Mouse (Mus musculus) liver, embryonic 16.5 days (tissue): ENCODE data around the gene Ndufb6. TPM values are rescaled to one million over a fixed set of nuclear protein-coding genes. Genes with fewer than 3 reads are reported as not detected.

Source experiments
- ATAC-seq: fragments of 200-750 bp; cut with Nextera tagmentation; 2 replicates; pipeline ENCODE4 v1.8.0; 2017; ENCODE audit warnings: low read depth, mild to moderate bottlenecking, moderate number of reproducible peaks, moderate library complexity
- H3K27ac ChIP-seq: fragments of 300-500 bp; sonication (generic); 2 replicates; pipeline ENCODE4 v1.5.1; 2014; ENCODE audit warnings: mild to moderate bottlenecking, low read length
- H3K27me3 ChIP-seq: fragments of 300-500 bp; sonication (generic); 2 replicates; pipeline ENCODE4 v1.6.1; 2014; ENCODE audit warnings: low read depth, low read length, mixed read lengths; ENCODE audit not compliant: control insufficient read depth, insufficient read depth
- H3K36me3 ChIP-seq: fragments of 300-500 bp; sonication (generic); 2 replicates; pipeline ENCODE4 v1.6.1; 2014; ENCODE audit warnings: mild to moderate bottlenecking; ENCODE audit not compliant: control insufficient read depth, insufficient read depth
- H3K4me1 ChIP-seq: fragments of 300-500 bp; sonication (generic); 2 replicates; pipeline ENCODE4 v1.6.1; 2014; ENCODE audit warnings: low read depth, low read length, mixed read lengths; ENCODE audit not compliant: control insufficient read depth
- H3K4me2 ChIP-seq: fragments of 300-500 bp; sonication (generic); 2 replicates; pipeline ENCODE4 v1.6.1; 2014; ENCODE audit warnings: low read depth, low read length, mixed read lengths
- H3K4me3 ChIP-seq: fragments of 300-500 bp; sonication (generic); 2 replicates; pipeline ENCODE4 v1.5.1; 2014; ENCODE audit warnings: low read depth, mild to moderate bottlenecking, low read length
- H3K9ac ChIP-seq: fragments of 300-500 bp; sonication (generic); 2 replicates; pipeline ENCODE4 v1.6.1; 2014; ENCODE audit warnings: low read depth, low read length
- H3K9me3 ChIP-seq: fragments of 300-500 bp; sonication (generic); replicated peaks from 2 replicates; pipeline ENCODE4 v1.6.1; 2016; ENCODE audit warnings: low read length; ENCODE audit not compliant: control insufficient read depth
- WGBS: fragments of 180-500 bp; shearing (Covaris S2); extraction: QIAGEN DNeasy Blood & Tissue Kit; methylation state at CpG from one replicate; pipeline ENCODE4 v1.1.7; 2014; ENCODE audit not compliant: insufficient replicate concordance; 5-methylcytosine and 5-hydroxymethylcytosine counted together
- polyA plus RNA-seq: library from polyadenylated mRNA; unstranded; fragments of >200 nt; fragmentation: Nextera tagmentation; extraction: Ambion mirVana; gene quantifications from 2 replicates; pipeline ENCODE4 v1.2.1, GENCODE M21; 2015

Gene Ndufb6
- polyA plus RNA-seq, 1 experiment from 2014 or later: 142 TPM

- peaks cover 6% of the 10 kb centered on the region; the same call in 1 of the 2 replicates for H3K4me1 ChIP-seq
- H3K27ac ChIP-seq: peak overlapping the region; percentile 13; the same call in 1 of the 2 replicates
- H3K9ac ChIP-seq: peak overlapping the region; percentile 48
- WGBS: 39% methylated on average over 5 of the region's 5 CpGs
- no peaks in the 10 kb centered on the region for H3K36me3 ChIP-seq
- peak overlapping the region; percentile 72 for H3K4me2 ChIP-seq
- H3K9me3 ChIP-seq: no peaks in the 10 kb centered on the region
- H3K27me3 ChIP-seq: no peaks in the 10 kb centered on the region
- peak; percentile 30 for ATAC-seq
- H3K4me3 ChIP-seq: peak overlapping the region; percentile 68
Measured at GRCm38 (mm10) chr4:40240272-40240744, 38.9 kb downstream of the Ndufb6 start.

GRCm38 (mm10) chr4:40239409-40240271 is 39.6 kb downstream of the Ndufb6 start, which contains the start of gene Ddx58:
TSS of gene Ddx58 (minus strand) at chr4:40239828.
- peaks cover 6% of the 10 kb centered on the region; the same call in 1 of the 2 replicates for H3K4me1 ChIP-seq
- peak within 1 kb of the TSS; percentile 68 for H3K4me3 ChIP-seq
- H3K9me3 ChIP-seq: no peaks in the 10 kb centered on the region
- ATAC-seq: peak; percentile 66
- H3K36me3 ChIP-seq: no peaks in the 10 kb centered on the region; the same call in 1 of the 2 replicates
- peak within 1 kb of the TSS; percentile 72 for H3K4me2 ChIP-seq
- H3K27me3 ChIP-seq: no peaks in the 10 kb centered on the region
- peak within 1 kb of the TSS; percentile 46; the same call in 1 of the 2 replicates for H3K27ac ChIP-seq
- under 1% methylated on average over 35 of the region's 35 CpGs for WGBS
- H3K9ac ChIP-seq: peak within 1 kb of the TSS; percentile 48

GRCm38 (mm10) chr4:40238483-40239408 is 40.5 kb downstream of the Ndufb6 start:
- Histone ChIP-seq H3K36me3 (no peaks in the 10 kb centered on the region; the same call in 1 of the 2 replicates), H3K9me3 (no peaks in the 10 kb centered on the region), H3K9ac (peak overlapping the region; percentile 48), H3K27ac (peak overlapping the region; percentile 46; the same call in 1 of the 2 replicates), H3K4me2 (peak overlapping the region; percentile 72), H3K27me3 (no peaks in the 10 kb centered on the region), H3K4me1 (peaks cover 6% of the 10 kb centered on the region; the same call in 1 of the 2 replicates), H3K4me3 (peak overlapping the region; percentile 68)
- peak; percentile 63 for ATAC-seq
- WGBS: 1% methylated on average over 17 of the region's 17 CpGs

- 67% methylated on average over 4 of the region's 4 CpGs for WGBS
- H3K4me1 ChIP-seq: peaks cover 6% of the 10 kb centered on the region; the same call in 1 of the 2 replicates
- H3K36me3 ChIP-seq: no peaks in the 10 kb centered on the region; the same call in 1 of the 2 replicates
- no peak overlapping the region for H3K27ac ChIP-seq
- no peaks in the 10 kb centered on the region for H3K9me3 ChIP-seq
- H3K4me2 ChIP-seq: no peak overlapping the region
- no peak for ATAC-seq
- H3K9ac ChIP-seq: no peak overlapping the region
- H3K27me3 ChIP-seq: no peaks in the 10 kb centered on the region
- H3K4me3 ChIP-seq: no peak overlapping the region
Measured at GRCm38 (mm10) chr4:40236829-40237228, 42.4 kb downstream of the Ndufb6 start.

- H3K36me3 ChIP-seq: no peaks in the 10 kb centered on the region; the same call in 1 of the 2 replicates
- H3K4me1 ChIP-seq: peaks cover 6% of the 10 kb centered on the region; the same call in 1 of the 2 replicates
- ATAC-seq: no peak
- no peak overlapping the region for H3K4me3 ChIP-seq
- H3K27me3 ChIP-seq: no peaks in the 10 kb centered on the region
- no peak overlapping the region for H3K27ac ChIP-seq
- no peak overlapping the region for H3K9ac ChIP-seq
- no peaks in the 10 kb centered on the region for H3K9me3 ChIP-seq
- no peak overlapping the region for H3K4me2 ChIP-seq
- 70% methylated on average over 6 of the region's 6 CpGs for WGBS
Measured at GRCm38 (mm10) chr4:40234256-40234655, 45.0 kb downstream of the Ndufb6 start.

- no peak for ATAC-seq
- no peak overlapping the region for H3K4me2 ChIP-seq
Measured at GRCm38 (mm10) chr4:40233062-40233664, 46.1 kb downstream of the Ndufb6 start.

GRCm38 (mm10) chr4:40229723-40230122 is 49.5 kb downstream of the Ndufb6 start:
- no peak overlapping the region for H3K27ac ChIP-seq
- no peak for ATAC-seq
- H3K4me2 ChIP-seq: no peak overlapping the region
- H3K4me1 ChIP-seq: no peaks in the 10 kb centered on the region
- no peak overlapping the region for H3K4me3 ChIP-seq
- H3K9ac ChIP-seq: no peak overlapping the region
- H3K36me3 ChIP-seq: no peaks in the 10 kb centered on the region; the same call in 1 of the 2 replicates
- WGBS: 83% methylated on average over 6 of the region's 6 CpGs
- no peaks in the 10 kb centered on the region for H3K9me3 ChIP-seq
- H3K27me3 ChIP-seq: no peaks in the 10 kb centered on the region

More at GRCm38 (mm10) chr4:40233062-40233664, 46.1 kb downstream of the Ndufb6 start:
- Histone ChIP-seq H3K4me1 (no peaks in the 10 kb centered on the region), H3K27ac (no peak overlapping the region), H3K36me3 (no peaks in the 10 kb centered on the region; the same call in 1 of the 2 replicates), H3K9ac (no peak overlapping the region), H3K27me3 (no peaks in the 10 kb centered on the region), H3K9me3 (no peaks in the 10 kb centered on the region), H3K4me3 (no peak overlapping the region)
- WGBS: 64% methylated on average over 7 of the region's 7 CpGs

- ATAC-seq: no peak
- Histone ChIP-seq H3K36me3 (no peaks in the 10 kb centered on the region), H3K9ac (no peak overlapping the region), H3K4me2 (no peak overlapping the region), H3K9me3 (no peaks in the 10 kb centered on the region), H3K27me3 (no peaks in the 10 kb centered on the region), H3K4me1 (no peaks in the 10 kb centered on the region), H3K27ac (no peak overlapping the region), H3K4me3 (no peak overlapping the region)
- 73% methylated on average over 7 of the region's 7 CpGs for WGBS
Measured at GRCm38 (mm10) chr4:40227886-40228285, 51.3 kb downstream of the Ndufb6 start.
